Mouse (Mus musculus): ENCODE results near the gene Itpk1.

Gene Itpk1

GRCm38 (mm10) chr12:102704457-102705198 lies at the start of gene Itpk1:
Gene Itpk1 (minus strand): TSS chr12:102704930.
- peak; percentile 34 for ATAC-seq (ENCODE audit: insufficient number of reproducible peaks, low FRiP score, low TSS enrichment)

- no peak for ATAC-seq (ENCODE audit: insufficient number of reproducible peaks, low FRiP score, low TSS enrichment)
These were observed 43.5 kb upstream of the Itpk1 start for GRCm38 (mm10) chr12:102748256-102748655.

- no peak for ATAC-seq (ENCODE audit: insufficient number of reproducible peaks, low FRiP score, low TSS enrichment)
These were observed 40.1 kb upstream of the Itpk1 start for GRCm38 (mm10) chr12:102744839-102745238.

- ATAC-seq (ENCODE audit: insufficient number of reproducible peaks, low FRiP score, low TSS enrichment): peak; percentile 95
These were observed 39.2 kb upstream of the Itpk1 start, which contains the start of the genes Moap1 and Tmem251 for GRCm38 (mm10) chr12:102743589-102744574. Gene Moap1 (minus strand): TSS chr12:102743661. Gene Tmem251 (plus strand): TSS chr12:102743762.

- peak; percentile 65 for ATAC-seq (ENCODE audit: insufficient number of reproducible peaks, low FRiP score, low TSS enrichment)
These were observed 38.4 kb upstream of the Itpk1 start for GRCm38 (mm10) chr12:102743036-102743588.

- ATAC-seq (ENCODE audit: insufficient number of reproducible peaks, low FRiP score, low TSS enrichment): no peak
These were observed 37.3 kb upstream of the Itpk1 start for GRCm38 (mm10) chr12:102742056-102742455.

- no peak for ATAC-seq (ENCODE audit: insufficient number of reproducible peaks, low FRiP score, low TSS enrichment)
These were observed 35.6 kb upstream of the Itpk1 start for GRCm38 (mm10) chr12:102740285-102740684.

- no peak for ATAC-seq (ENCODE audit: insufficient number of reproducible peaks, low FRiP score, low TSS enrichment)
These were observed 34.4 kb upstream of the Itpk1 start for GRCm38 (mm10) chr12:102739096-102739495.

GRCm38 (mm10) chr12:102733381-102733780 lies 28.7 kb upstream of the Itpk1 start:
- ATAC-seq (ENCODE audit: insufficient number of reproducible peaks, low FRiP score, low TSS enrichment): no peak

- ATAC-seq (ENCODE audit: insufficient number of reproducible peaks, low FRiP score, low TSS enrichment): no peak
These were observed 26.3 kb upstream of the Itpk1 start for GRCm38 (mm10) chr12:102730798-102731619.

GRCm38 (mm10) chr12:102729855-102730797 lies 25.4 kb upstream of the Itpk1 start:
- peak; percentile 93 for ATAC-seq (ENCODE audit: insufficient number of reproducible peaks, low FRiP score, low TSS enrichment)

- no peak for ATAC-seq (ENCODE audit: insufficient number of reproducible peaks, low FRiP score, low TSS enrichment)
These were observed 21.0 kb upstream of the Itpk1 start for GRCm38 (mm10) chr12:102725761-102726175.

GRCm38 (mm10) chr12:102725146-102725545 lies 20.4 kb upstream of the Itpk1 start:
- no peak for ATAC-seq (ENCODE audit: insufficient number of reproducible peaks, low FRiP score, low TSS enrichment)

- no peak for ATAC-seq (ENCODE audit: insufficient number of reproducible peaks, low FRiP score, low TSS enrichment)
These were observed 19.1 kb upstream of the Itpk1 start for GRCm38 (mm10) chr12:102723861-102724260.

GRCm38 (mm10) chr12:102722966-102723365 lies 18.2 kb upstream of the Itpk1 start:
- ATAC-seq (ENCODE audit: insufficient number of reproducible peaks, low FRiP score, low TSS enrichment): no peak

- ATAC-seq (ENCODE audit: insufficient number of reproducible peaks, low FRiP score, low TSS enrichment): no peak
These were observed 17.7 kb upstream of the Itpk1 start for GRCm38 (mm10) chr12:102722451-102722850.

- ATAC-seq (ENCODE audit: insufficient number of reproducible peaks, low FRiP score, low TSS enrichment): 0 out of 2 replicates have a peak, but pooled peaks have one; percentile 31
These were observed 15.0 kb upstream of the Itpk1 start for GRCm38 (mm10) chr12:102719552-102720315.
